Mouse (Mus musculus) spleen, postnatal 10 days (tissue): Measurements from ENCODE around the gene Ldah.
A peak's percentile ranks its signal among the peaks of the same experiment; 100 is the strongest.

Experiments used
- DNase-seq, 2 experiments: peaks; one replicate each; pipeline ENCODE4 v3.0.0; 2021 to 2022; ENCODE audit warnings: low spot score in 2 of 2

The Ldah gene

DNA sequence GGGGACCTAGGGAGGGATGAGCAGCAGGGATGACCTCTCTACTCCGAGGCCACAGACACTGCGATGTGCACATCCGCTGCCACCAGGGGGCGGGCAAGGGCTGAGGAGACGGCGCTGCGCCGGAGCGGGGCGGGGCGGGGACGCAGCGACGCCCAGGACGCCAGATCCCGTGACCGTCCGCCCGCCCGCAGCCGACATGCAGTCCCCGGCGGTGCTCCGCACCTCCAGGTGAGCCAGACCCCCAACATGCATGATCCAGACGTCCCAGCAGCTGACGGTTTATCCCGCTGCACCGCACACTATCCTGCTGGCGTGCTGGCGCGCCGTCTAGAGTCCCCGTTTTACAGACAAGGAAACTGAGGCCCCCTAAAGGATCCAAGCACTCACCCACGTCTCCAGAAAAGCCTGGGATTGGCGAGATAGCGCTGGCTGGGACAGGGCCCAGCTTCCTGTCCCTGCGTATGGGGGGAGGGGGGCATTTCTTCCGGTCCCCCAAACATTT lies 105.4 kb downstream of the Ldah start, which contains the start of gene Hs1bp3:
Gene Hs1bp3, plus strand, starts transcription at position 163 of the 502 bp plus-strand sequence.
- peak; percentile 73 to 92 for DNase-seq

GRCm38 (mm10) chr12:8313773-8314172 lies 105.9 kb downstream of the Ldah start:
- DNase-seq, result peak in 1 of 2 experiments; percentile 26

DNA sequence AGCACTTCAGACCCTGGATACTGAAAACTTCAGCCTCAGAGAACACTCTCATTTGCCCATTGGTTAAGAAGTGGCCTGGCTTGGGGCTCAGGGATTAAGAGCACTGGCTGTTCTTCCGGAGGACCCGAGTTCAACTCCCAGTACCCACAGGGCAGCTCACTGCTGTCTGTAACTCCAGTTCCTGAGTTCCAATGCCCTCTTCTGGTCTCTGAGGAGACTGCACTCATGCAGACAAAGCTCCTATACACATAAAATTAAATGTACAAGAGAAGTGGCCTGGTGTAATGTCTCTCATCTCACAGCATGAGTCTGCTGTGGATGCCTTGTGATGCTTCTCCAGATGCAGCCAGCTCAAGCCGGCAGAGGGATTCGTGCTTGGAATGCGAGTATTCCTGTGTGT lies 108.6 kb downstream of the Ldah start:
- DNase-seq, result no peak

- peak; percentile 58 to 80 for DNase-seq
Measured at GRCm38 (mm10) chr12:8320084-8320713, 112.3 kb downstream of the Ldah start.

DNA sequence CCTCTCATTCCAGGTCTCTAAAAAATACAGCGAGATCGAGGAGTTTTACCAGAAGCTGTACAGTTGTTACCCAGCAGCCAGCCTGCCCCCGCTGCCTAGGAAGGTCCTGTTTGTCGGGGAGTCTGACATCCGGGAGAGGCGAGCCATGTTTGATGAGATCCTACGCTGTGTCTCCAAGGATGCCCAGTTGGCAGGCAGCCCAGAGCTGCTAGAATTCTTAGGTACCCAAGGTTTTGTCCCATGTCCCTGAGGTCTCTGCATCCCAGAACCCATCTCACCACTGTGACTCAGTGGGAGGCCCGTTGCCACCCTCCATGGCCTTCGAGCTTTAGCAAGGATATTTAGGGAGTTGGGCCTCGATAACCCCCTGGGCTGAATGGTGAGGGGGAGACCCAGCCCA lies 113.6 kb downstream of the Ldah start:
- no peak for DNase-seq

DNA sequence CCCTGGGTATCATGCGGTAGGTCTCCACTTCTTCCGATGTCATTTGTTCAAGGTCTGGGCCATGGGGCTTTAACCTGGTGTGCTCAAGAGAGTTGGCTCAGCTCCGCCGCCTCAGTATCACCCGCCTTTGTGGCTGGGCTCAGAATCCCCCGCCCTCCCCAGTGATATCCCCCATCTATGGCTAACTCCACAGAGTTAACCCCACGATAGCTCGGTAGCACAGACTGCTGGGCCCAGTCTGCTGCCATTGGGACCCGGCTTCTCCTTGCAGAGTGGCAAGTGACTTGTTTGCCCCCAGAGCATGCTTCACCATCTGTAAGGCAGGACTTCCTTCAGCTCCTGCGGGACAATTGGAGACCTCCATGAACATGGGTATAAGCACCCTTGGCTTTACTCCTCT lies 116.2 kb downstream of the Ldah start:
- no peak for DNase-seq

- DNase-seq, result no peak
Measured at GRCm38 (mm10) chr12:8325245-8325942, 117.5 kb downstream of the Ldah start.

- DNase-seq, result no peak
Measured at GRCm38 (mm10) chr12:8325943-8326522, 118.1 kb downstream of the Ldah start.

- peak; percentile 73 to 90 for DNase-seq
Measured at GRCm38 (mm10) chr12:8326825-8327674, 119.1 kb downstream of the Ldah start.

GRCm38 (mm10) chr12:8327675-8328053 lies 119.8 kb downstream of the Ldah start:
- no peak for DNase-seq

- DNase-seq, result no peak
Measured at GRCm38 (mm10) chr12:8329236-8329635, 121.3 kb downstream of the Ldah start.

DNA sequence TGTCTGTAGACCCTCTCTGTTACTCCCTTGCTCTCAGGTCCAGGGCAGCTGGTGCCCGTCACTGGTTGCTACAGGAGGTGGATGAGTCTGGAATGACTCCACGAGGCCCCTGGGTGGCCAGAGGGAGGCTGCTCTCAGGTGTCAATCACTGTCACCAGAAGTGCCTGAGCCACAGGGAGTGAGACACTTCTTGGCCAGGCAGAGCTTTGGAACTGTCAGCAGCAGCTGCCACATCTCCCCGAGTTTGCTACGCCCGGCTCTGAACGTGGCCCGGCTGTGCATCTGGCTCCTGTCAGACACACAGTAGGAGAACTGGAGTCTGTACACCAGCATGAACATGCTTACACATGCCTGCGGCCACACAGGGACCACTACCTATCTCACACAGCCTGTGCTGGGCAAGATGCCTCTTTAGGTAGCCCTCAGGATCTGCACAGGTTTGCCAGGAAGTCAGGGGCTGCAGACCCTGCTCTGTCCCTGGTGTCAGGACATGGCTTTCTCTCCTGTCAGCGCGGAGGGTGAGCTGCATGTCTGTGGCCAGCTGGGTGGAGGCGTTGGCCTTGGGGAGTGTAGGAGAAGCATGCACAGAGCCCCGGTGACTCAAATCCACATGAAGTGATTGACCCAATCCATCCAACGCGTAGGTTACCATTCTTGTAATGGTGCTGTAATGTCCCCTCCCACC lies 123.7 kb downstream of the Ldah start:
- DNase-seq, result no peak

DNA sequence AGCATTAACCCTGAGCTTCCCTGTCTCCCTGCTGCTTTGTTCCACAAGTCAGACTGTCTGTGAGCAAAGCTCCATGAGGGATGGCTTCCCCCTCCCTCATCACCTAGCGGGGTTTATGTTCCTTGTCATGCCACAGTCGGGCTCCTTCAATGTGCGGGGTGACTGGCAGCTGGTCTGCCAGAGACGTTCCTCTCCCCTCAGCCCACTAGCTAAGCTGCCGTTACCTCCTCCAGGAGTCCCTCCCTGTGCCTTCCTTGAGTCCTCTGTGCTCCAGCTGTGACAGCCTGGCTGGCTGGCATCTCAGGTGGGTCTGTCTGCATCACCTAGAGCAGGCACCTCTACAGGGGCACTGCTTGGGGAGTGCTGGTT lies 124.3 kb downstream of the Ldah start:
- DNase-seq, result no peak

DNA sequence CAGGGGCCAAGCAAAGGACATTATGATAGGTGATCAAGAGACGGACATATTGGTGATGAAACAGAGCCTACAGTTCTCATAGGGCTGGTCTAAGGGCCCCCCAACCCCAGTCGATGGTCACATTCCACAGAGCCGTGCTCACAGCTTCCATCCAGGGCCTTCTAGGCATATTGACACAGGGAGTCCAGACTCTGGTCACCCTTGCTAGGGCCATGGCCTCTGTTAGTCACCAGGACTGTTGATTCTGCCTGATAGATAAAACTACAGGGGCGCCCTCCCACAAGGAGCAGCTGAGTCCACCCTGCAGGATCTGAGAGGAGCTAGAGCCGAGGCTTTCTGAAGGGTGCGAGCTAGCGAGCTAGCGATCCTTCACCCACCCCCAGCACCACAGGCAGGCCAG lies 125.7 kb downstream of the Ldah start:
- no peak for DNase-seq

GRCm38 (mm10) chr12:8334261-8334660 lies 126.4 kb downstream of the Ldah start:
- no peak for DNase-seq
